Mouse (Mus musculus): ENCODE data around the gene Gpr155. TPM values are rescaled to one million over a fixed set of nuclear protein-coding genes. Genes with fewer than 3 reads are reported as not detected.

Gpr155 gene
- polyA plus RNA-seq, 1 experiment from 2014 or later: 12.3 TPM

DNA sequence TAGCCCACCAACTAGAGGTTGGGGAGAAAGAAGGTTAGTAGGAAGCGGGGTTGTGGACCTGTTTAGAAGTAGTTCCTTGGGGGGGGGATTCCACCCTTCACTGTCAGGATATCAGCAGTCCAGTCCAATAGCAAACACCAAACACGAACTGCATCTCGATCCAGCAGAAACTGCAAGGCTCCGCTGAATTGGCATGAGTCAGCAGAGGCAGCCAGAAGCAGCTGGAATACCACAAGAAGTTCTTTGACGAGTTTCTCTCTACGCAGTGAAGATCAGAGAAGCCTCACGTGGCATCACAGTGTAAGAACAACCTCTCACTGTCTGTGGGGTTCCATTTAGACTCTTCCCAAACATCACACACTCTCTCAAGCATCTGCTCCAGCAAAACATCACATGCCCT lies 18.6 kb upstream of the Gpr155 start:
- no peak overlapping the region for H3K4me2 ChIP-seq (replicated peaks)
- H3K36me3 ChIP-seq: no peaks in the 10 kb centered on the region
- no peaks in the 10 kb centered on the region for H3K27me3 ChIP-seq (replicated peaks)
- no peak overlapping the region for H3K9ac ChIP-seq
- ATAC-seq: no peak
- no peak overlapping the region for H3K4me3 ChIP-seq (replicated peaks)
- 86% methylated on average over 7 of the region's 7 CpGs for WGBS
- no peaks in the 10 kb centered on the region for H3K9me3 ChIP-seq
- H3K4me1 ChIP-seq (replicated peaks): no peaks in the 10 kb centered on the region
- H3K27ac ChIP-seq: no peak overlapping the region

DNA sequence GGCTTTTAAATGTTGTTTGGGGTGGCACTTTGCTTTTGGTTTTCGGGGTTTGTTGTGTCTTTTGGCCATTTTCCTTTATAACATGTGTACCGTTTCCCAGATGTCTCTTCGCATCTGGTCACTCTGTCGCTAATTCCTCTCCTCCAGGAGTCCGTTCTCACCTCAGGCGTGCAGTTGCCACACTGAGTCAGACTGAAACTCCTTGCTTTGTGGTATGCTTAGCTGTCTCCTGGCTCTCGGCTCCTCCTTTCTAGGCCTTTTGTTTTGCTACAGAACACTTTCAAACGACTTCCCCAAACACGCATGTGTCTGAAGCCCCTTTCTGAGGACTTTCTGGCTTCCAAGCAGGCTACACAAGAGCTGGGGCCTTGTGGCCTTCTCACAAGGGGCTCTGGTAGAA lies 18.1 kb upstream of the Gpr155 start:
- H3K4me3 ChIP-seq (replicated peaks): no peak overlapping the region
- 85% methylated on average over 9 of the region's 9 CpGs for WGBS
- no peaks in the 10 kb centered on the region for H3K4me1 ChIP-seq (replicated peaks)
- ATAC-seq: no peak
- H3K9ac ChIP-seq: no peak overlapping the region
- no peaks in the 10 kb centered on the region for H3K36me3 ChIP-seq
- H3K27ac ChIP-seq: no peak overlapping the region
- no peaks in the 10 kb centered on the region for H3K27me3 ChIP-seq (replicated peaks)
- H3K9me3 ChIP-seq: no peaks in the 10 kb centered on the region
- H3K4me2 ChIP-seq (replicated peaks): no peak overlapping the region

DNA sequence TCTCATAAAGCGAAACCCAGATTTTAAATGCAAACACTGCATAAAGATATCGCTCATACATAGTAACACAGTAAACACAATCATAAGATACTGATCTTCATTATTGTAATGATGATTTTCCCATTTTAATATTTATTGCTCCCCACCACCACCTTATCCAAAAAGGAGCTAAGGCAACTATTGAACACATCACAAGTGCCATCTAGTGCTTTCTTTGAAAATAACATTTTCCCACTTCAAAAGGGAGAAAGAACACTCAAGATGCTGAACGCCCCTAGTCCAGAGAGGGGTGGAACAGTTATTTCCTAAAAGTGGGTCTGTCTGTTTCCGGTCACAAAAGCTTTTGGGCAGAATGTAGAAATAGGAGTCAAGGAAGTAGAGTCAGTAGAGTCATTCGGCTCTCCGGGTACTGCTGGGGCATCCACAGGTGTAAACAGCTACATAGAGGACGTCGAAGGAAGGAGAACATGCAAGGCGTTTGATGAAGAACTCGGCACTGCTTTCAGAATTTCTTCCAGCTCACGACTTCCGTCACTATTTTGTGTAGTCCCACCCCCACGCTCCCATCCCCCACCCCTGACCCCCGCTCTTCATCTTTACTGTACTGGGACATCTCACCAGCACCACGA lies 17.1 kb upstream of the Gpr155 start:
- 76% methylated on average over 15 of the region's 15 CpGs for WGBS
- Histone ChIP-seq H3K4me3 (replicated peaks) (no peak overlapping the region), H3K9me3 (no peaks in the 10 kb centered on the region), H3K36me3 (no peaks in the 10 kb centered on the region), H3K9ac (no peak overlapping the region), H3K27me3 (replicated peaks) (no peaks in the 10 kb centered on the region), H3K4me2 (replicated peaks) (no peak overlapping the region), H3K4me1 (replicated peaks) (no peaks in the 10 kb centered on the region), H3K27ac (no peak overlapping the region)
- no peak for ATAC-seq

DNA sequence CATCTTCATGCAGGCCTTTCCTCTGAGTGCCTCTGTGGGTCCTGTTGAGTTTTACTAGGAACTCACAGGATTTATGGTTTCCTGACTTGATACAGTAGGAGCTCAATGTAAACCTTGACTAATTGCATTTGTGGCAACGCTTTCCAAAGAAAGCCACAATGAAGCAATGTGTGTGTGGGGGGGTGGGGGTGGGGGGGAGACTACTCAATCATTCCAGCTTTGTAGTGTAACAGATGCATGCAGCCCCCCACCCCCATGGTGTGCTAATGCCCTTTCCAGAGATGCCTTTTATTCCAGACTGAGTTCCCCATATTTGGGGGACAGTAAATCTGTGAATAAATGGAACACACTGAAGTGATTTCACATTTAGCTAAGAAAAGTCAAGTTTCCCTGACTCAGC lies 15.3 kb upstream of the Gpr155 start:
- Histone ChIP-seq H3K36me3 (no peaks in the 10 kb centered on the region), H3K4me3 (replicated peaks) (no peak overlapping the region), H3K27me3 (replicated peaks) (no peaks in the 10 kb centered on the region), H3K9me3 (no peaks in the 10 kb centered on the region), H3K4me2 (replicated peaks) (no peak overlapping the region), H3K9ac (no peak overlapping the region), H3K27ac (no peak overlapping the region), H3K4me1 (replicated peaks) (no peaks in the 10 kb centered on the region)
- ATAC-seq: no peak
- WGBS: 18% methylated on average over 1 of the region's 1 CpGs

DNA sequence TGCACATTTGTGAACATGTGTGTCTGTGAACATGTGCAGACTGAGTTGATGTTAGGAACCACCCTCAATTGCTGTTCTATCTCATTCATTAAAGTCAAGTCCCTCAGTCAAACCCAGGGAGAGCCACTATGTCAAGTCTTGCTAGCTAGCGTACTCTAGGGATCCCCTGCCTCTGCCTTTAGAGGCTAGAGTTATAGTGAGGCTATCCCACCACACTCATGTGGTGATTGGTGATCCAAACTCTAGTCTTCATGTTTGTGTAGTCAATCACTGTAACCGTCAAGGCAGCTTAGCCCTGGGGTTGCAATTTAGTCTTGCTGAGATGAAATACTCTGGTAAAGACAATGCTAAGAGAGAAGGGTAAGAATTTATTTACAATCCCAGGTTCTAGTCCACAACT lies 11.1 kb upstream of the Gpr155 start:
- Histone ChIP-seq H3K9ac (no peak overlapping the region), H3K4me1 (replicated peaks) (no peaks in the 10 kb centered on the region), H3K27ac (no peak overlapping the region), H3K4me2 (replicated peaks) (no peak overlapping the region), H3K9me3 (no peaks in the 10 kb centered on the region), H3K4me3 (replicated peaks) (no peak overlapping the region), H3K27me3 (replicated peaks) (no peaks in the 10 kb centered on the region), H3K36me3 (no peaks in the 10 kb centered on the region)
- ATAC-seq: no peak
- 94% methylated on average over 2 of the region's 2 CpGs for WGBS

DNA sequence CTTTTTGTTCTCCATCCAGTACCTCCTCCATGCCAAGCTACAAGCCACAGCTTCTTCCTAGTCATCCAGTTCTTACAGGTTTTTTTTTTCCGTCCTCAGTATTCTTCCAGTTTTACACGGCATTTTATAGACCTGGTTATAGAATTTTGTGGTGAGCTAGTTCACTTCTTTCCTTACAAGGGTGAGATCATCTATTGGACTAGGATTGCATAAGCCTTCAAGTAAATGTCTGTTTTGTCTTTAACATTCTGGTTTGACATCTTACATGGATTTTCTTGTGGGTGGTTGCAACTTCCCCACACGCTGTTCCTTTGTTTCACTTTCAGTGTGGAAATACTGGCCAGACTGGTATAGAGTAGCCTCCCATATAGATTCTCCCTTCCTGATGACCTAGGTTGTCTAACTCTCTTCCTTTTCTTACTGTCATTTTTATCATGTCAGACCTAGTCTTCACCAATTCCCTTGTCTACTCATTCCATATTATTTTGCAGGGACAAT lies 10.5 kb upstream of the Gpr155 start:
- Histone ChIP-seq H3K4me3 (replicated peaks) (no peak overlapping the region), H3K36me3 (no peaks in the 10 kb centered on the region), H3K27ac (no peak overlapping the region), H3K27me3 (replicated peaks) (no peaks in the 10 kb centered on the region), H3K9ac (no peak overlapping the region), H3K4me2 (replicated peaks) (no peak overlapping the region), H3K9me3 (no peaks in the 10 kb centered on the region), H3K4me1 (replicated peaks) (no peaks in the 10 kb centered on the region)
- 84% methylated on average over 3 of the region's 3 CpGs for WGBS
- ATAC-seq: no peak

DNA sequence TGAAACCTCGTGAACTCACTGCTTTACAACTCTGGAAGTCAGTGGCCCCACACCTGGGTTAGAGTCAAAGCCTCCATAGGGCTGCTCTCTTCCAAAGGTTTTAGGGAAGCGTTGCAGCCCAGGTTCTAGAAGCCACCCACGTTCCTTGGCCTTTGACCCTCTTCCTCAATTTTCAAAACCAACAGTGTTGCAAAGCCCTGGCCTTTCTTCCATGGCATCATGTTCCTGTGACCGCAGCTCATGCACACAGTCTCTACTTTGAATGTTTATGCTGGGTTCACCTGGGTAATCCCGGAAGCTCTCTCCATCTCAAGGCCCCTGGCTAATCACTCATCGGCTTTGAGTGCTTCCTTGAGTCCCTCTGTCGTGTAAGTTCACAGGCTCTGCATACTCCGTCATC lies 9.1 kb upstream of the Gpr155 start:
- Histone ChIP-seq H3K9ac (no peak overlapping the region), H3K4me3 (replicated peaks) (no peak overlapping the region), H3K9me3 (no peaks in the 10 kb centered on the region), H3K4me2 (replicated peaks) (no peak overlapping the region), H3K27me3 (replicated peaks) (no peaks in the 10 kb centered on the region), H3K36me3 (no peaks in the 10 kb centered on the region), H3K4me1 (replicated peaks) (no peaks in the 10 kb centered on the region), H3K27ac (no peak overlapping the region)
- ATAC-seq: no peak
- WGBS: 67% methylated on average over 8 of the region's 8 CpGs

DNA sequence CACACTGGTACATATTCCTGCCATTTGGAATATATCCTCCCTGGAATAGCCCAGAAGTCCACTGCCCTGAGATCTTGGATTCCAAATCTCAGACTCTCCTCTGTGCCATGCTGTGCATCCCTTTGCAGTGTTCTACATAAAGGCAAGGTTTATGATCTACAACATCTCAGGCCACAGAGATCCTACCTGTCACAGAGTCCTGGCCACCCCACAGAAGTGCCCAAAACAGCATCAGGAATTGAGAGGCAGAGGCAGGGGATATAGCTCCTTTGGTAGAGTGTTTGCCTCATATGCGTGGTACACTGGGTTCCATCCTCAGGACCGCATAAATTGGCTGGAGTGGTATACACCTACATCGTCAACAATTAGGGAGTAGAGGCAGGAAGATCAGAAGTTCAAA lies 8.1 kb upstream of the Gpr155 start:
- H3K9me3 ChIP-seq: no peaks in the 10 kb centered on the region
- no peaks in the 10 kb centered on the region for H3K4me1 ChIP-seq (replicated peaks)
- no peak overlapping the region for H3K27ac ChIP-seq
- H3K9ac ChIP-seq: no peak overlapping the region
- H3K4me3 ChIP-seq (replicated peaks): no peak overlapping the region
- ATAC-seq: no peak
- no peak overlapping the region for H3K4me2 ChIP-seq (replicated peaks)
- 79% methylated on average over 3 of the region's 3 CpGs for WGBS
- H3K27me3 ChIP-seq (replicated peaks): no peaks in the 10 kb centered on the region
- H3K36me3 ChIP-seq: no peaks in the 10 kb centered on the region

DNA sequence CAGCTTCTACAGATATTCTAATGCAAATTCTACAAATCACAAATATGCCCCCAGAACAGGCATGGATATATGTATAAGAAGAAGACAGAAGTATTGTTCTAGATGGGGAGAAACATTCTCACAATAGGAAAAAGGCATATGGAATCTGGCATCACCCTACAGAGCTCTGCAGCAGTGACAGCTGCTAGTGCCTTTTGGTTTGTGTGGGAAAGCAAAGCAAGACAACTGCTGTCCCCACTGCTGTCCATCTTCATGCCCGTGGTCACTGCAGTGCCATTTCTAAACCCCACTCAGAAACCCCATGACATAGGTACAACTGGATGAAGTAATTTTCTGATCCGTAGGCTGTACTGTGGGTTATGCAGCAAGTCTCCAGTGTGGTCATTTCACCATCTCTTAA lies 6.4 kb upstream of the Gpr155 start:
- WGBS: 87% methylated on average over 2 of the region's 2 CpGs
- Histone ChIP-seq H3K36me3 (no peaks in the 10 kb centered on the region), H3K4me2 (replicated peaks) (no peak overlapping the region), H3K4me3 (replicated peaks) (no peak overlapping the region), H3K4me1 (replicated peaks) (no peaks in the 10 kb centered on the region), H3K9ac (no peak overlapping the region), H3K27me3 (replicated peaks) (no peaks in the 10 kb centered on the region), H3K9me3 (no peaks in the 10 kb centered on the region), H3K27ac (no peak overlapping the region)
- no peak for ATAC-seq

DNA sequence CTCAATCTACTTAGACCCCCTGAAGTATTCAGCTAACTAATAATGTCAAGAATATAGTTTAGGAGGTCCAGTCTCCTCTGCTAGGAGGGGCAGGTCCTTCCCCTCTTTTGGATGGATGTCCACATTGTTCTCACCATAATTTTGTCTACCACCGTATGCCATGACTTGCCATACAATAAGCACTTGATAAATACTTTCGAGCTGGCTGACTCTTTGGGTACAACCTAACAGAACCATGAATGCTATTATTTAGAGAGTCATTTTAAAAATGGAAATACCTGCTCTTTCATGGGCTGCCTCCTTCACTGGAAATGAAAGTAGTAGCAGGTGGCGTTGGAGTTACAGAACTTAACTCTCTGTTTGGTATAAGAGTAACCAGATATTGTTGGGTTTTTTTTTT lies 3.6 kb upstream of the Gpr155 start:
- Histone ChIP-seq H3K27me3 (replicated peaks) (no peaks in the 10 kb centered on the region), H3K4me1 (replicated peaks) (no peaks in the 10 kb centered on the region), H3K27ac (no peak overlapping the region), H3K4me2 (replicated peaks) (no peak overlapping the region), H3K9ac (no peak overlapping the region), H3K36me3 (no peaks in the 10 kb centered on the region), H3K9me3 (no peaks in the 10 kb centered on the region), H3K4me3 (replicated peaks) (no peak overlapping the region)
- ATAC-seq: no peak
- WGBS: 91% methylated on average over 3 of the region's 3 CpGs

DNA sequence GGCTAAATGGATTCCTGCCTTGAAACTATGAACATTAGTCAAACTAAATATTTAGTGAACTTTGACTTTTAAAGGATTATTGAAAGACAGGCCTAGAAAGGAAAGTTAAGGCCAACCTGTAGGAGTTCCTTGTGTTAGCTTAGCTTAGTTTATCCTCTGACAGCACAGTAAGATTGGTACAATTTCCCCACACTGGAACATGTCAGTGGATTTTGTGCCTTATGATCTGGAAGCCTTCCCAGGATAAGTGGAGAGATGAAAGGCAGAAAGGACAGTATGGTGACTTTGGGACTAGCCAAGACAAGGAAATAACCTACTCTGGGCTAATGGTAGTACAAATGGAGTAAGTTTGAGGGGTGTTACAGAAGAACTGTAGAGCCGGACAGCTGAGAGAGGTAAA lies 1.4 kb upstream of the Gpr155 start:
- Histone ChIP-seq H3K9me3 (no peaks in the 10 kb centered on the region), H3K4me2 (replicated peaks) (no peak overlapping the region), H3K36me3 (no peaks in the 10 kb centered on the region), H3K4me3 (replicated peaks) (no peak overlapping the region), H3K4me1 (replicated peaks) (no peaks in the 10 kb centered on the region), H3K27ac (no peak overlapping the region), H3K27me3 (replicated peaks) (no peaks in the 10 kb centered on the region), H3K9ac (no peak overlapping the region)
- ATAC-seq: no peak
- 76% methylated on average over 1 of the region's 1 CpGs for WGBS

DNA sequence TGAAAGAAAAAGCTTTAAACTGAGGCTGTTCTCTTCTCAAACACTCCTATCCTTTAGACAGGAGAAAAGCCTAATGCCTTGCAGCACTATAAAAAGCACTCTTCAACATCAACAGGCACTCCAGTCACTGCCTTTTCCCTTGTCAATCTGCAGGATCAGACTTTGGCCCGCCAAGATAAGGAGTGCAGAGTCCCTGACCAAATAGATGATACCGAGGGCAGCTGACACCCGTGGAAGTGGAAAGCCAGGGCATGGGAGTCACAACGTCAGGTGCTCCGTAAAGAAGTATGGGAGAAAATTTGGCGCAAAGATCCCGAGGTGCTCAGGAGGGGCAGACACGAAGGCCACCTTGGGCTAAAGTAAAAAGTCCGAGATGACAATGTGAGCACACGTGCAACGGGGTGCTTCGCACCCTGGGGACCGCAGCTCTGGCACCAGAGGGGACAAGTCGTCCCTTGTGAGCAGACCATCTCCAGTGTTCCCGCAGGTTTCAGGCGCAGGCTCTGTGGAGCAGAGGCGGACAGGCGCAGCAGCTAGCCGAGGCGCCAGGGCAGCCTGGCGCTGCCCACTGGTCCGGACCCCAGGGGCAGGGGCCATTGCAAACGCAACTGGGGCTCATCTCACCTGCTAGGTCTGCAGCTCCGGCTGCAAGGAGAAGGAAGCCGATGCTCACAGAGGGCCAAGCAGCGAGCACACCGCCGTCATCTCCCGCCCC lies 574 bp downstream of the Gpr155 start:
- peak overlapping the region; percentile 63 for H3K4me3 ChIP-seq (replicated peaks)
- H3K36me3 ChIP-seq: no peaks in the 10 kb centered on the region
- peak; percentile 10 for ATAC-seq
- peak overlapping the region; percentile 61 for H3K9ac ChIP-seq
- no peaks in the 10 kb centered on the region for H3K9me3 ChIP-seq
- H3K27me3 ChIP-seq (replicated peaks): no peaks in the 10 kb centered on the region
- peak overlapping the region; percentile 66 for H3K27ac ChIP-seq
- under 1% methylated on average over 29 of the region's 29 CpGs for WGBS
- H3K4me1 ChIP-seq (replicated peaks): no peaks in the 10 kb centered on the region
- H3K4me2 ChIP-seq (replicated peaks): peak overlapping the region; percentile 99

DNA sequence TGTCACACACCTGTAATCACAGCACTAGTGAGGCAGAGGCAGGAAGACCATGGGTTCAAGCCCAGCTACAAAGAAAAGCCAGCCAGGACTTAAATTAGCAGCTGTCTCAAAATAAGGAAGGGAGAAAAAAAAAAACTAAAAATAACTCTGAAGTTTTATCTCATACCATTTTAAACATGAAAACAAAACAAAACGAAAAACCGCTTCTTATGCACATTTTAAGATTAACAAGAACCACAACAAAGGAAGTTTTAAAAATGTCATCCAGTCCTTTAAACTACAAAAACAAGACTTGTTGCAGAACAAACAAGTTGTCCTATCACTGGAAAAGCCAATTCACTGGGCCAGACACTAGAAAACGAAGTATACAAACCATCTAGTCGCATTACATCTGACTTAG lies 1.2 kb downstream of the Gpr155 start:
- H3K4me1 ChIP-seq (replicated peaks): no peaks in the 10 kb centered on the region
- no peak overlapping the region for H3K4me3 ChIP-seq (replicated peaks)
- no peaks in the 10 kb centered on the region for H3K27me3 ChIP-seq (replicated peaks)
- H3K9me3 ChIP-seq: no peaks in the 10 kb centered on the region
- peak overlapping the region; percentile 99 for H3K4me2 ChIP-seq (replicated peaks)
- ATAC-seq: no peak
- H3K9ac ChIP-seq: no peak overlapping the region
- no peaks in the 10 kb centered on the region for H3K36me3 ChIP-seq
- WGBS: 79% methylated on average over 4 of the region's 4 CpGs
- no peak overlapping the region for H3K27ac ChIP-seq
